Mouse (Mus musculus) natural killer cell, adult 2 months (primary cell): ENCODE results near the gene Tom1l2.
A peak's percentile ranks its signal among the peaks of the same experiment; 100 is the strongest.

Experiments used
- DNase-seq, 2 experiments: peaks; one replicate each; pipeline ENCODE4 v3.0.0; 2022; ENCODE audit warnings: low spot score in 2 of 2

Tom1l2 gene

DNA sequence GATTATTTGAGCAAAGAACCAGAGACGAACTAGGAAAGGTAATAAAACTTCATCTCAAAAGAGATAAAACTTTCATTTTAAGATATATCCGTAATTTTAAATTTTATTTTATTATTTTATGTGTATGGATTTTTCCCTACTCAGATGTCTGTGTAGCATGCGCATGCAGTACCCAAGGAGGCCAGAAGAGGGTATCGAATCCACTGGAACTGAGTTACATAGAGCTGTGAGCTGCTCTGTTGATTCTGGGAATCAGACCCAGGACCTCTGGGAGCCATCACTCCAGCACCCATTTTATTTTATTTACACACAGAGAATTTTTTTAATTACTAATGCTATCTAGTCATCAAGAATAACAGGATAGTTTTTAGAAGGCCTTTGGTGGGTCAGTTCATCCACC is 45.9 kb downstream of the Tom1l2 start:
- DNase-seq = peak; percentile 17 to 30

DNA sequence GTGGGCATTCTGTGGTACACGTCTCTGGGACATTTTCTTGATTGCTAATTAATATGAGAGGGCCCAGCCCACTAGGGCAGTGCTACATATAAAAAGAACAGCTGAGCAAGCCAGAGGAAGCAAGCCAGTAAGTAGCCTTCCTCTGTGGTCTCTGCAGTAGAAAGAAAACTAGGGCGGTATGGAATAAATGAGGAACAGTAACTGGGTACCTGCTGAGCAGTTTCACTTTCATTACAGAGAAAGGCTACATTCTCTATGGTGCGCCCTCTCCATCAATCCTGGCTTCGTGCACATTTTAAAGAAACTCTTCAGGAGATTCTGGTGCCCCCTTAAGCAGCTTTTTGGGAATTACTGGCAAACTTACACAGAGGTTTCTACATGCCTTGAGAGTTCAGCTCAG is 47.1 kb downstream of the Tom1l2 start:
- DNase-seq = peak; percentile 9 to 21

DNA sequence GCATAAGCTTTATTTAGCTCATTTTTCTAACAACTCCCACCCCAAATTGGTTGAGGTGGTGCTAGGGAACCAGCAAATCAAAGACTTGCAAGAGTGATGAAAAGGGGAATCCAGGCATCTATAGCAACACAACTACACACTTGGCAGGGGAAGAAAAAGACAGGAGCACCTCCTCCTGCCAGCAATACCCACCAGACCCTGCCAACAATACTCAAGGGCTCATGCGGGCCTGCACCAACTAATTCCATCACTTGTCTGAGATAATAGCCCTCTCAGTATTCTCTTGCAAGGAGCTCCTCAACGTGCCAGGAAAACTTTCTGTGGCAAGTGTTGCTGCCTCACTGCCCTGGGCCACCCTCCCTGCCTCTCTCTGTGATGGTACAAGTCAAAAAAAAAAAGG is 49.2 kb downstream of the Tom1l2 start:
- no peak for DNase-seq

DNA sequence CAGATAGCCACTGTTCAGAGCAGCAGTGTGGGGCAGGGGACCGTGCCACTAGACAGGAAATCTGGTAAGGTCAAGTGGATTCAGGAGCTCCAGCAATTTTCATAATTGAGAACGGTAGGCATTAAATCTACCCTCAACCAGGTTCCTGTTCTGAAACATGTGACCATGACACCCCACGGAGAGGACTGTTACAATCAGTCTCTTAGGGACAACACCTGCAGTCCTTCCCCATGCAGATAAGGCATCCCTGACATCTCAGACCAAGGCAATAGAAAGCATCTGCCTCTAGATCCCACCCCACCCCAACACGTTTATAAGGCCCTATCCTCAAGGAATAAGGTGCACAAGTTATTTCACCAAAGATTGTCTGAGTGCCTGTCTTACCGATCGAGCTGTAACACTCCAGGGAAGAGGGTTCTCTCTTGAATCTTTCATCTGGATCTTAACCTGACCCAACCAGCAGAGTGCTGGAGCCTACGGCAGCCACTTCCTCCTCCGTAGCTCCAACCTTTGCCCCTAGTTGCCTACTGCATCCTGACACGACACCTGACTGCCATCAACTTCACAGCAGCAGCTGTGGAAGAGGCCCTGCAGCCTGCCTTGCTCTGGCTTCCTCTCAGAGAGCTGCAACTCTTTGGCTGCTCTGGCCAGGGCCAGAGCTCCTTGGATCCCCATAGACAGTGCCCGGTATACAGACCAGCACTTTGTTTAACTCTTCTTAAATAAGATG is 50.2 kb downstream of the Tom1l2 start:
- DNase-seq = no peak

DNA sequence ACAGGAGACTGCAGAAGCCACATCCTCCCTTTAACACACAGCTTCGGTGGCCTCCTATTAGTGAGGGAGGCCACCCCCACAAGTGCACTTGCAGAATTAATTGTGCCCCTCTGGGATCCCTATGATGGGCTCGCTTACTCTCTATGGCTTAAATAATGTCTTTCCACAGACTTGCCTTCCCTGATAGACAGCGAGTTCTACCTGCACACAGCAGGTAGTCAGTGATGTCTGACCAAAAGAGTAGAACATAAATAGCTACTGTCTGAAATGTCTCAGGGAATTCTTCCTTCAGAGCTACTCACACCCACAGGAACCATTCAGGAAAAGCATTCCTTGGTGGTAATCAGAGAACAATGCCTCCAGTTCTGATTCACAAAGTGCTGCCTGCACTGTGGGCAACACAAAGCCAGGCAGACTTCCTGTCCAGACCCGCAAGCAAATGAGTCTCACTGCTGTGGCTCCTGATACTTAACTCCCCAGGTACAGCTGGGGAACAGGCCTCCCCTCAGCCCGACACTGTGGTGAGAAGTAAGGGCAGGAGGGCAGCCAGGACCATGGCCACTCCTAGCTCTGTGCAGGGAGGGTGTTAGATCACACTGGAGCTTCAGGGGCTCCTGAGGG is 51.0 kb downstream of the Tom1l2 start:
- DNase-seq = peak; percentile 12 to 14

DNA sequence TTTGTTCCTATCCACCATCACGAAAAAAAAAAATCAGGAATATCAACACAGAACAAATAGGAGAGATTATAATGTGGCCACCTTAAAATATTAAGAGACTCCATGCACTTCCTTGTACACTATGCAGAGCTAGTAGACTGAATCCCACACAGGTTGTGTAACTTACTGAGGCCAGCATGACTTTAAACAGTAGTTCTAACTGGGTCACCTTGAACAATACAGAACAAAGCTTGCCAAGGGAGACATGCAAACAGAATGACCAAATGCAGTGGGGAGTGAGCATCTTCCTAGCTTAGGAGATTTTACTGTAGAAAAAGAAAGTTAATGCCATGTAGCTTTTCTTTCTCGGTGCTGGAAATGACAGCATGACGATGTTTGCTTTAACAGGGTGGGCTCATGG is 52.4 kb downstream of the Tom1l2 start:
- DNase-seq = no peak

DNA sequence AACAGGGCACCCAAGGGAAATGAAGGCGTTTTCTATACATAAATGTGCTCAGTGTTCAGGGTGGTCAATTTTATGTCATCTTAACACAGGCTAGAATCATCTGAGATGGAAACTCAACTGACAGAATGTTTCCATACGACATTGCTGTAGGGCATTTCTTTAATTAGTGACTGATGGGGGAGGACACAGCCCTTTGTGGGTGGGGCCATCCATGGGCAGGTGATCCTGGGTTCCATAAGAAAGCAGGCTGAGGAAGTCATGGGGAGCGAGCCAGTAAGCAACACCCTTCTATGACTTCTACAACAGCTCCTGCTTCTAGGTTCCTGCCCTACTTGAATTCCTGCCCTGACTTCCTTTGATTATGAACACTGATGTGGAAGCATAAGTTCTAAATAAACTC is 54.9 kb downstream of the Tom1l2 start:
- DNase-seq = no peak

DNA sequence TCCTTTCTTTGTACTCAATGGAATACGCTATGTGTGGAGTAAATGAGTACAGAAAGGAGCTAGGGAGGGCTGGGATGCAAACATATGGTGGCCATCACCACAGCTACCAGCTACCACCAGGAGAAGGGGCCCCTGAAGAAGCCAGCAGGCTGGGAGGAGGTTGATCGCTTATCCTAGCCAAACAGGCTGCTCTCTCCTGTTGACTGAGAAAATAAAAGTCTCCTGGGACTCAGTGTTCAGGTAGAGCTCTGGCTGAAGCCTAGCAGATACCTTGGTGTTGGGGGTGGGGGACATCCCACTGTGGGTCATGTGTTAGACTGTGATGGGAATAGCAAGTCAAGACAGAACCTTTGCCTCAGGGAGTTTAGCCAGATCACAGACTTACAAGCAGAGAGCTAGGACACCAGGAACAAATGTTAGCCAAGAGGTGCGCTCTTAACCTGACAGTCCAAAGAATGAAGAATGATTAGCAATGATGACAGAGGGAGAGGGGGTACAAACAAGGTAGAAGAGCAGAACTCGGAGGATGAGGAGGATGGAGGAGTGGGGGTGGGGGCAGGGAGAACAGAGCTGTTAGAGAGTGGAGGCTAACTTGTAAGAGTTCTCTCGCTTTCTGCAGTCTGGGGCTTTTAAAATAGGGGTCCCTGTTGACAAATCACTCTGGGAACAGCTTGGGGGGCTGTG is 57.9 kb downstream of the Tom1l2 start:
- no peak for DNase-seq

DNA sequence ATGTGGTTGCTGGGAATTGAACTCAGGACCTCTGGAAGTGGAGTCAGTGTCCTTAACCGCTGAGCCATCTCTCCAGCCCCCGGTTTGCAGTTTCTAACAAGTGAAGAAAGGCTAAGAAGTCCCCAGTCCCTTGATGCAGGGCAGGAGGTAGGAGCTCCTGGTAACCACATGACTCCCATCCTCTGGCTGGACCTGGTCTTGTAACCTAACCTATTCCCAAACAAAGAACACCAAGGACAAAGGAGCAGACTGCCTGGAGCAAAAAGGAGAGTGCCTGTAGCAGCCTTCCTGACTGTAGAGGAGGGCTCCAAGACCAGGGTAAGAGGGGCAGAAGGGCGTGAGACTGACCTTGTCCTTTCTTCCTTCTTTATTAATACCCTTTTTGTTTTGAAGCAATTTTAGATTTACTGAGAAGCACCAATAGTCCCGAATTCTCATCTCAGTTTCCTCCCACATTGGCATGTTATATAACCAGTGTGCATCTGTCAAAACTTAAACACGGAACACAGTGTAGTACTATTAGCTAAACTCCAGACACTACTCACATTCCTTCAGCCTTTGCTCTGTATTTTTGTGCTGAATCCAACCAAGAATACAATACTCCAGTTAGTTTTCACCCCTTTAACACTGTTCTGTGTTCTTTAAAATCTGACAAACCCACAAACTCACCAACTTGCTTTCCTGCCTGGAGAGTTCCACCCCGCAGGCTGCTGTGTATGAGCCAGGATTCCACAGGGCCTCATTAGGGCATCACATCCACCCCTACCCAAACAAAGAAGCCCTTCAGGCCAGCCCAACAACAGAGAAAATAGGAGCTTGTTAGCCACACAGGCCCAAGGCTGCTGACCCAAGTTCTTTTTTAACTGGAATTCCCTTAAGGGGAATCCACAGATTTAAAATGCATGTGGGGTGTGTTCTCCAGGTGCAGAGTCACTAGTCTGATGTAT is 58.7 kb downstream of the Tom1l2 start:
- DNase-seq = no peak

DNA sequence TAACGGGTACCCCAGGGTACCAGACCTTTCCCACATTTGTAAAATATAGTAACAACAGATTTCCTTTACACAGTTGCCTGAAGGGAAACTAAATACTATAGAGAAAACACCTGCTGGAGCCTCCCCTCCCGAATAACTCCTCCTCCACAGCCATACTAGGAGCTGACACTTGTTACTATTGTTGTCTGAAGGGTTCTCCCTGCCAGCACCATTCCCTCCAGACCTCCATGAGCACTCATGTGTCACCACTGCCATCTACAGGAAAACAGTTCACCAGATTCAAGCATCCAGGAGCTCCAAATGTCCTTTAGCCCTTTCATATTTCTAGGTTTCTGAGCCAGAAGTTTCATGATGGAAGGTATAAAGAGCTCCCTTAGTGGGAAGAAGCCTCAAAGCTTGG is 60.0 kb downstream of the Tom1l2 start:
- DNase-seq = no peak

DNA sequence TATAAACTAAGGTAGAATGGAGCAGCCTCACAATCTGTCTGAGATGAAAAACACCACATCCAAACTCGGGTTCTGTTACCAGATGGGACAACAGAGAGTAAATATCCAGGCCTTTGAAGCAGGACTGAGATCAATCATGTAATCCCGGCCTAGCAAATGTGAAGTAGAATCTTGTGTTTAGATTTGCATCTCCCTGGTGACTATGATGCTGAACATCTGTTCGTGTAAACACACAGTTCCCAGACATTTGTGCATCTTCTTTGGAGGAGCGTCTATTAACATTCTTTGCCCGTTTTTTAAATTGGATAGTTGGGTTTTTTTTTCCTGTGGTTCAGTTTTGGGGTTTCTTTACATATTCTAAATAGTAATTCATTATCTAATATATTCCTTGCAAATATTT is 63.7 kb downstream of the Tom1l2 start:
- no peak for DNase-seq

DNA sequence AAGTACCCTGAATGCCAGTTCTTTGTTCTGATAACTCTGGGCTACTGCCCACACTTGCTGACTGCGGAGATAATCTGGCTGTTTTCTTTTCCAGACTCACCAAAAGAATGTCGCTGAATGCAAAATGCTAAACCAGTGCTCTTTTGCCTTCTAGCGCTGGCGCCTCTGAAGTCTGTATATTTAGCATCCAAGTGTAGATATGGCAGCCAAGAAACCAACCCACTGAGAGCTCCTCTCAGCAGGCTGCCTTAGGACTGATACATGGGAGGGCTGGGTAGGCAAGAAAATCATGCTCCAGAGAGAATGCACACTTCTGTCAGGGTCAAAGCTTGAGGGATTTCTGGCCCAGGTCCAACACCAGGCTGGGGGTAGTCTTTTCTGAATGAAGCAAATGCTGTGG is 66.4 kb downstream of the Tom1l2 start:
- no peak for DNase-seq

DNA sequence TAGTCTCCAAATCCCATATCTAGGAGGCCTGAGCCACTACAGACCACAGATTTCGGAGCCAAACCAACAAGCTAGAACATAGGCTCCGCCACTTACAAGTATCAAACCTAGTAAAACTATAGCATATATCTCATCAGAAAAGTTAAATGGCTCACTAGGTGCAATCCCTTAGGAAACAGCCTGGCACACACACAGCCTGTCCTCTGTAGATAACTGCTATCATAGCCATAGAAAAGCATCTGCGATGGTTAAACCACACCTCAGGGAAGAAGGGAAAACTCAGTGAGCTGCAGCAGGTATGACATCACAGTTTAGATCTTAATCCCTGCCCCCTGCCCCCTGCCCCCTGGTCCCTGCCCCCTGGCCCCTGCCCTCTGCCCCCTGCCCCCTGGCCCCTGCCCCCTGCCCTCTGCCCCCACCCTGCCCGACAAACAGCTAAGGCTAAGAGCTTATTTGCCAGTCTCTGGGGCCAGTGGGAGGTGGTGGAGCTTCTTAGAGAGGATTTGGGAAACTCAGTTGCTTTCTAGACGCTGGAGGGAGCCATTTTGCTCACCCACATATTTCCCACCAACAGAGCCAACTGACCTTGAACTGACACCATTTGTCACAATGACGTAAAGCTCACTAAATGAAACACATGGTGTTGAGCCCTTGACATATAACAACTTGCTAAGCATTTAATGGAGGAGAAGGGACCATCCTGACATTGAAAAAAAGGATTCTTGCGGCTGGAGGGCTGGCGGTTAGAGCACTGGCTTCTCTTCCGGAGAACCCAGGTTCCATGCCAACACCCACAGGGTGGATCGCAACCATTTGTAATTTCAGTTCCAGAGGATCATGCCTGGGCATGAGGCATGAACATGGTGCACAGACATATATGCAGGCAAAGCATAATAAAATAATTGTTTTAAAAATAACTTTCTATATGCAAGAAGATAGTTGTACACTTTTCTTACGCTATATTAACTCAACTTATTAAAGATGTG is 72.0 kb downstream of the Tom1l2 start:
- no peak for DNase-seq

DNA sequence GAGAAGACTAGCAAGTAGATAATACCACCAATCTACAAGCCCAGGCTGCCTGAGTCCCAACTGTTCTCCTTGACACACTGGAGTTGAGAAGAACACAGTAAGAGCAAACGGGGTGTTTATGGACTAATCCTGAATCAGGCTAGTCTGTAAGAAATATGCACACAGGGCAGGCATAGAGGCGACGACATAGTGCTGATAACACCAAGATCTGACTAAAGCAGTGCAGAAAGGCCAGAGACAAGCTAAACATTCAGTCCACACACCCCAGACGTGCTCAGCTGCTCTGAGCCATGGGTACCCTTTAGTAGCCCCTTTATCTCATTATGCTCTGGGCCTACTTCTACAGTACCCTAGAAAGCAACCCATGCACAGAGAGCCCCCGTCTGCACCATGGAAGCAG is 73.2 kb downstream of the Tom1l2 start:
- no peak for DNase-seq

DNA sequence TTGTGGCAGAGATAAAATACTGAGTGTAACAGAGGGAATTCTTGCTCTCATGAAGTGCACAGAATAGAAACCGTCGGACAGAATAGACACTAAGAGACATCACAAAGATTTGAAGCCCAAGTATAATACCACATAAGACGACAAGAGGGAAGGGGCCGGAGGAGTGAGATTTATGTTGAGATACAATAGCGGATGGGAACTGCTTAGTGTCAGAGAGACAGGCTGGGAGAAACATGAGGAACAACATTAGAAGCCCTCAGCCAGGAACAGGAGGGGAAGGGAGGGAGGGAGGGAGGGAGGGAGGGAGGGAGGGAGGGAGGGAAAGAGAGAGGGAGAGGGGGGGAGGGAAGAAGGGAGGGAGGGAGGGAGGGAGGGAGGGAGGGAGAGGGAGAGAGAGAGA is 74.9 kb downstream of the Tom1l2 start:
- DNase-seq = no peak

DNA sequence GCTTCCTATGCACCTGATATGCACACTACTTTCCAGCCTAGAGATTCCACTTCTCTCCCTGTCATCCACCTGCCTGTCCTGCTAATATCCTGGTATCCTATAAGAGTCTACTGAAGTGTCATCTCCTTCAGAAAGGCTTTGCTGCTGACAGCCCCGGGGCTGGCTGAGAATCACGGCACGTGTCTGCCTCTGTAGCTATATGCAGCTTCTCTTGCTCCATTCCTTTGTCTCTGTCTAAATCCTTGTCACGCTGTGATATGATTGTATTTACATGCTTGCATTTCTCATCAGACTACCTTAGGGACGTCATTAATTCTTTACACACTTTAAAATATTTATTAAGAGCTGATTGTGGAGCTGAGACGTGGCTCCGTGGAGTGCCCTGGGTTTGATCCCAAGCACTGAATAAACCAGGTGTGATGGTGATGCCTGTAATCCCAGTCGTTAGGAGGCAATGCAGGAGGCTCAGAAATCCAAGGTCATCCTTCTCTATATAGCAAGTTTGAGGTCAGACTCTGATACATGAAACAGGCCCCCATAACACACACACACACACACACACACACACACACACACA is 75.5 kb downstream of the Tom1l2 start:
- no peak for DNase-seq

DNA sequence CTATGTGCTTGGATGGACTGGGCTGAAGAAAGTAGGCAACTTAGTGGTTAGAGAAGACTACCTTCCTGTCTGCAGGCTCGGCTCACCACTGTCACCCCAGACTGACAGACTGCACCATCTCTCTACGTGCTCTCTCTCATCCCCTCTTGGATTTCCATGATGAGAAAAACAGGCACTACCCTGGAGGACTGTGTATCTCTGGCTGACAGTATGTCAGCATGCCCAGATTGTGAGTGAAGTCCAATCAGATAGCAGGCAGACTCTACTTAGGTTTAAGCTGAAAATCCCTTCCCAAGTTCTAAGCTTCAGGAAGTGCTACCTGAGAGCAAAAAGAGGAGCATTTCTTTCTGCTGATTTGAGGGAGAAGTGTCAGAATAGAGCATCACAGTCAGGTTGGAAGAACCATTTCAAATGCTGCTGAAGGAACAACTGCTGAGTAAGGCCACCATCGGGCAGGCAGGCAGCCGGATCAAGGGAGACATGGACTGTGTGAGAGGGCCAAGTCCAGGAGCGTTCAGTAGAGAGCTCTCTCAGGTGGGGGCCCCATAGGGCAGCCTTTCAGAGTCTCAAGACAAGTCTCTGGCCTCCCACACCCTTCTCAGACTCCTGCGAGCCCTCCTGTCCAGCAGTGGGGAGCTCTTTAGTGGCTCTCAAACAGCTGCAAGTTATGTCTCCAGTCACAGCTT is 76.2 kb downstream of the Tom1l2 start:
- no peak for DNase-seq

DNA sequence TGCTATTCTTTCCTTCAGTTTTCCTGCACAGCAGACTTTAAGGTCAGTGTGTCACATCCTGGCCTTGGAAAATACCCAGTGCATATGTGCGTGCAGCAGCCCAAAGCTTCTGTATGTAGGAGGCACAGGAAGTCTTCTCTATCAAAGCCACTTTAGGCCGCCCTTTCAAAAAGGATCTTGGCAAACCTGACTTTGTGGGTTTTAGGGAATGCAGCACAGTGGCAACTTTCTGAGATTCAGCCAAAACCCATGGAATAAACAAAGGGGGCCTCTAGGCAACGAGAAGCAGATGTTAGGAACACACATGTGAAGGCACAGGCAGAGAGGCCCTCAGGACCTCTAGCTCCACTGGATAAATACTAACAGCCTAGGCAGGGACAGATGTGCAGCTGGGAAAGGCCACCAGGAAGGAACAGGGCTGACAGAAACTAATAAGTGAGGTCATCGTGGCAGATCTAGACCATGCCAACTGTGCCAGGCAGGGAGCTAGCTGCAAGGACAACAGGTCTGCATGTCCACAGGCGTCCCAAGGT is 79.4 kb downstream of the Tom1l2 start:
- DNase-seq = no peak

DNA sequence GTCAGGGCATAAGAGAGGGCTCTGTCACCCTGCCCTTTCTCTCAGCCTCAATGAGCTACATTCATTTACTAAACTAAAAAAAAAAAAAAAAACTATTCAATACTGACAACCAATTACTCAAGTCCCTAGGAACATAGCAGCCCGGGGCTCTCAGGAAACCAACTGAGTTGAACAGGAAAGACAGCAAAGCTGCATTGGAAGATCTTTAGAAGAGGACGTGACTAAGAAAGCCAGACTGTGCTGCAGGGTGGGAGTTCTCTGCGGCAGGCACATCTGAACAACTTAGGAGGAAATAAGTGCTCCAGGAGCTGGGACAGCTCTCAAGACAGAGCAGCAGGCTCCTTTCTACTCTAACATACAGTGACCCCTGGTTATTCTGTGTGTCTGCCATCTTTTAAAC is 84.1 kb downstream of the Tom1l2 start:
- DNase-seq = no peak
